Mouse (Mus musculus) forebrain, embryonic 11.5 days (tissue): Measurements from ENCODE around the gene Arel1. TPM values are rescaled to one million over a fixed set of nuclear protein-coding genes. Genes with fewer than 3 reads are reported as not detected.

Experiments used
- ATAC-seq: fragments of 200-750 bp; cut with Nextera tagmentation; replicated peaks from 2 replicates; pipeline ENCODE4 v1.8.0; 2017; ENCODE audit warnings: moderate TSS enrichment; ENCODE audit not compliant: low FRiP score
- DNase-seq: peaks from one replicate; pipeline ENCODE4 v3.0.0-alpha.2; 2017; ENCODE audit warnings: low spot score
- H3K27ac ChIP-seq: fragments of 300-500 bp; sonication (generic); 2 replicates; pipeline ENCODE4 v1.5.1; 2014; ENCODE audit warnings: low read depth, low read length
- H3K27me3 ChIP-seq: fragments of 300-500 bp; sonication (generic); 2 replicates; pipeline ENCODE4 v1.6.1; 2014; ENCODE audit warnings: mild to moderate bottlenecking, low read length, mixed read lengths; ENCODE audit not compliant: control insufficient read depth, insufficient read depth
- H3K36me3 ChIP-seq: fragments of 300-500 bp; sonication (generic); 2 replicates; pipeline ENCODE4 v1.6.1; 2014; ENCODE audit warnings: mild to moderate bottlenecking, low read length, moderate library complexity, mixed read lengths; ENCODE audit not compliant: control insufficient read depth, insufficient read depth
- H3K4me1 ChIP-seq: fragments of 300-500 bp; sonication (generic); replicated peaks from 2 replicates; pipeline ENCODE4 v1.6.1; 2014; ENCODE audit warnings: low read length, mixed read lengths; ENCODE audit not compliant: control insufficient read depth, insufficient read depth
- H3K4me2 ChIP-seq: fragments of 300-500 bp; sonication (generic); 2 replicates; pipeline ENCODE4 v1.6.1; 2014; ENCODE audit warnings: low read depth, mild to moderate bottlenecking, low read length, moderate library complexity, mixed read lengths; ENCODE audit not compliant: severe bottlenecking
- H3K4me3 ChIP-seq: fragments of 300-500 bp; sonication (generic); 2 replicates; pipeline ENCODE4 v1.5.1; 2014; ENCODE audit warnings: low read depth, low read length
- H3K9ac ChIP-seq: fragments of 300-500 bp; sonication (generic); 2 replicates; pipeline ENCODE4 v1.6.1; 2014; ENCODE audit warnings: low read length
- H3K9me3 ChIP-seq: fragments of 300-500 bp; sonication (generic); 2 replicates; pipeline ENCODE4 v1.6.1; 2016; ENCODE audit warnings: low read length, mixed read lengths; ENCODE audit not compliant: control insufficient read depth
- WGBS: fragments of 180-500 bp; shearing (Covaris S2); extraction: QIAGEN DNeasy Blood & Tissue Kit; methylation state at CpG from one replicate; pipeline ENCODE4 v1.1.7; 2014; 5-methylcytosine and 5-hydroxymethylcytosine counted together
- polyA plus RNA-seq: library from polyadenylated mRNA; unstranded; fragments of >200 nt; fragmentation: Nextera tagmentation; extraction: Ambion mirVana; gene quantifications from 2 replicates; pipeline ENCODE4 v1.2.1, GENCODE M21; 2014

Arel1 gene
- polyA plus RNA-seq, 1 experiment from 2014 or later: 29.3 TPM

GRCm38 (mm10) chr12:84958794-84959356 is 11.8 kb downstream of the Arel1 start:
- ATAC-seq: no peak
- no peak for DNase-seq

GRCm38 (mm10) chr12:84956317-84956716 is 14.4 kb downstream of the Arel1 start:
- Histone ChIP-seq H3K36me3 (no peaks in the 10 kb centered on the region), H3K4me1 (no peaks in the 10 kb centered on the region), H3K9ac (no peak overlapping the region), H3K27ac (no peak overlapping the region), H3K4me3 (no peak overlapping the region), H3K4me2 (no peak overlapping the region), H3K27me3 (no peaks in the 10 kb centered on the region), H3K9me3 (no peaks in the 10 kb centered on the region)
- WGBS: 93% methylated on average over 3 of the region's 3 CpGs
- ATAC-seq (no peak), DNase-seq (no peak)

More at GRCm38 (mm10) chr12:84958794-84959356, 11.8 kb downstream of the Arel1 start:
- Histone ChIP-seq H3K36me3 (no peaks in the 10 kb centered on the region), H3K4me2 (no peak overlapping the region), H3K9me3 (no peaks in the 10 kb centered on the region), H3K27ac (no peak overlapping the region), H3K9ac (no peak overlapping the region), H3K4me3 (no peak overlapping the region), H3K27me3 (no peaks in the 10 kb centered on the region), H3K4me1 (no peaks in the 10 kb centered on the region)
- WGBS: 76% methylated on average over 1 of the region's 1 CpGs

DNA sequence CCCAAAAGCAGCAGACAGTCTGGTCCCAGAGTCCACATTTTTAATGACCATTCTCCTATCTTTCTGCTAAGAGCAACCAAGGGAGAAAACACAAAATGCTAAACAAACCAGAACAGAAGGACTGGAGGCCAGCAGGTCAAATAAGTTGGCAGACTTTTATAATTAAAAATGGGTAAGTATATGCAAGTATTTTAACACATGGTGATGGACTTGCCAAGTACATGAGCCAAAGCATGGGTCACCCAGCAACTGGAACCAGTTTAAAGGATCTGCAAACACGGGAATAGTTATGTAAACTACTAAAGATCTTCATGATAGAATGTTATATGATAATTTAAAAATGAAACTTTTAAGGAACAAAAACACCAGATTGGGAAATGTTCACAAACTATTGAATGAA is 18.3 kb downstream of the Arel1 start:
- Histone ChIP-seq H3K27me3 (no peaks in the 10 kb centered on the region), H3K27ac (no peak overlapping the region), H3K36me3 (no peaks in the 10 kb centered on the region; the same call in 1 of the 2 replicates), H3K4me1 (no peaks in the 10 kb centered on the region), H3K9me3 (no peaks in the 10 kb centered on the region), H3K4me3 (no peak overlapping the region), H3K4me2 (no peak overlapping the region), H3K9ac (no peak overlapping the region)
- no peak for DNase-seq
- WGBS: 85% methylated on average over 1 of the region's 1 CpGs
- ATAC-seq: no peak

DNA sequence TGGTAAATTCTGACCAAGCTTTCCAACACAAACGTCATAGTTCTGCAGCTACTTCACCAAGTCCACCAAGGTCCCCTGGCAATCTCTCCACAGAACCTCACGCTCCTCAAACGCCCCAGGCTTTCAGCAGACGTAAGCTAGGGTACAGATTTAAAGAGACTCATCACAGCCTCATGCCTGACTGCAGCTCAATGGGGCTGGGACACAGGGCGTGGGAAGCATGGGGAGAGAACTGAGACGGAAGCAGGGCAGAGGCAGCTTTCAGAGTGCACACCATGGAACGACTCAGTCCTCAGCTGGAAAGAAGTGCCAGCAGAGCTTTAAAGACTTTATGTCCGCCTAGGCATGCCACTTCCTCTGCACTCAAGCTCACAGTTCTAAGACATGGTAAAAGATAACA is 19.2 kb downstream of the Arel1 start:
- Histone ChIP-seq H3K36me3 (no peaks in the 10 kb centered on the region; the same call in 1 of the 2 replicates), H3K9ac (no peak overlapping the region), H3K4me2 (no peak overlapping the region), H3K4me3 (no peak overlapping the region), H3K27ac (no peak overlapping the region), H3K9me3 (no peaks in the 10 kb centered on the region), H3K27me3 (no peaks in the 10 kb centered on the region), H3K4me1 (no peaks in the 10 kb centered on the region)
- no peak for DNase-seq
- WGBS: 49% methylated on average over 8 of the region's 8 CpGs
- no peak for ATAC-seq

DNA sequence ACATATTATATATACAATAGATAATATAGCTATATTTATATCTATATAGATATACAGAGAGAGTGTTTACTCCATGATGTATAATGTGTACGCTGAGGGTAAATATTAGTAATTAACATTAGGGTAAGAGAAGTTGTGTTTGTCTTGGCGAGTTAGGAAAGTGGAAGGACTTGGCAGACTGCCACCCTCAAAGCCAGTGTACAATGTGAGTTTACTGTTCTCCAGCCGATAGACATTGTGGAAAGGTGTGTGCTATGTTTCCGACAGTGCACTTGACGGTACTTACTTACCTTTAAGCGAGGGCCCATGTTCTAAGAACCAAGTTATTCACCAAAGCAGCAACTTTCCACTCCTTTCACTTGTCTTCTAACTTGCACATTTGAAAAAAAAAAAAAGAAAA is 19.9 kb downstream of the Arel1 start:
- Histone ChIP-seq H3K36me3 (no peaks in the 10 kb centered on the region; the same call in 1 of the 2 replicates), H3K4me3 (no peak overlapping the region), H3K4me2 (no peak overlapping the region), H3K4me1 (no peaks in the 10 kb centered on the region), H3K27me3 (no peaks in the 10 kb centered on the region), H3K27ac (no peak overlapping the region), H3K9ac (no peak overlapping the region), H3K9me3 (no peaks in the 10 kb centered on the region)
- DNase-seq: no peak
- ATAC-seq: no peak
- 95% methylated on average over 6 of the region's 6 CpGs for WGBS

- no peak overlapping the region for H3K4me3 ChIP-seq
- DNase-seq (no peak), ATAC-seq (no peak)
- no peaks in the 10 kb centered on the region for H3K27me3 ChIP-seq
- H3K9me3 ChIP-seq: no peaks in the 10 kb centered on the region
- no peak overlapping the region for H3K9ac ChIP-seq
- WGBS: 94% methylated on average over 6 of the region's 6 CpGs
- no peaks in the 10 kb centered on the region for H3K4me1 ChIP-seq
- no peak overlapping the region for H3K4me2 ChIP-seq
- H3K27ac ChIP-seq: no peak overlapping the region
- no peaks in the 10 kb centered on the region; the same call in 1 of the 2 replicates for H3K36me3 ChIP-seq
Observed at GRCm38 (mm10) chr12:84948584-84949285, 22.0 kb downstream of the Arel1 start.

- WGBS: 86% methylated on average over 2 of the region's 2 CpGs
- Histone ChIP-seq H3K4me1 (no peaks in the 10 kb centered on the region), H3K4me2 (no peak overlapping the region), H3K9ac (no peak overlapping the region), H3K9me3 (no peaks in the 10 kb centered on the region), H3K36me3 (no peaks in the 10 kb centered on the region; the same call in 1 of the 2 replicates), H3K27ac (no peak overlapping the region), H3K4me3 (no peak overlapping the region), H3K27me3 (no peaks in the 10 kb centered on the region)
- ATAC-seq (no peak), DNase-seq (no peak)
Observed at GRCm38 (mm10) chr12:84947894-84948583, 22.7 kb downstream of the Arel1 start.

- no peak for DNase-seq
- no peak overlapping the region for H3K4me2 ChIP-seq
- H3K9me3 ChIP-seq: no peaks in the 10 kb centered on the region
- ATAC-seq: no peak
- H3K27ac ChIP-seq: no peak overlapping the region
- no peaks in the 10 kb centered on the region for H3K4me1 ChIP-seq
- WGBS: 89% methylated on average over 9 of the region's 9 CpGs
- no peaks in the 10 kb centered on the region for H3K27me3 ChIP-seq
- no peak overlapping the region for H3K4me3 ChIP-seq
- no peaks in the 10 kb centered on the region; the same call in 1 of the 2 replicates for H3K36me3 ChIP-seq
- H3K9ac ChIP-seq: no peak overlapping the region
Observed at GRCm38 (mm10) chr12:84944813-84945553, 25.7 kb downstream of the Arel1 start.
